Mouse (Mus musculus) limb, embryonic 12.5 days (tissue): ENCODE results near the gene Bbs5. TPM values are rescaled to one million over a fixed set of nuclear protein-coding genes. Genes with fewer than 3 reads are reported as not detected.
A peak's percentile ranks its signal among the peaks of the same experiment; 100 is the strongest.

Source experiments
- ATAC-seq: fragments of 200-750 bp; cut with Nextera tagmentation; 2 replicates; pipeline ENCODE4 v1.8.0; 2017; ENCODE audit warnings: low read depth, moderate TSS enrichment; ENCODE audit not compliant: insufficient number of reproducible peaks, insufficient read depth, low FRiP score, low TSS enrichment
- H3K27ac ChIP-seq: fragments of 300-500 bp; sonication (generic); 2 replicates; pipeline ENCODE4 v1.5.1; 2016; ENCODE audit warnings: mild to moderate bottlenecking, moderate library complexity
- H3K27me3 ChIP-seq: fragments of 300-500 bp; sonication (generic); 2 replicates; pipeline ENCODE4 v1.6.1; 2016; ENCODE audit warnings: mild to moderate bottlenecking, moderate library complexity
- H3K36me3 ChIP-seq: fragments of 300-500 bp; sonication (generic); 2 replicates; pipeline ENCODE4 v1.6.1; 2016; ENCODE audit warnings: mild to moderate bottlenecking, moderate library complexity
- H3K4me1 ChIP-seq: fragments of 300-500 bp; sonication (generic); replicated peaks from 2 replicates; pipeline ENCODE4 v1.6.1; 2016
- H3K4me2 ChIP-seq: fragments of 300-500 bp; sonication (generic); 2 replicates; pipeline ENCODE4 v1.6.1; 2016; ENCODE audit warnings: mild to moderate bottlenecking, moderate library complexity
- H3K4me3 ChIP-seq: fragments of 300-500 bp; sonication (generic); replicated peaks from 2 replicates; pipeline ENCODE4 v1.5.1; 2016; ENCODE audit warnings: mild to moderate bottlenecking
- H3K9ac ChIP-seq: fragments of 300-500 bp; sonication (generic); replicated peaks from 2 replicates; pipeline ENCODE4 v1.6.1; 2016; ENCODE audit warnings: mild to moderate bottlenecking, moderate library complexity
- H3K9me3 ChIP-seq: fragments of 300-500 bp; sonication (generic); 2 replicates; pipeline ENCODE4 v1.6.1; 2016; ENCODE audit warnings: mild to moderate bottlenecking, moderate library complexity
- WGBS: fragments of 180-500 bp; shearing (Covaris S2); methylation state at CpG from one replicate; pipeline ENCODE4 v1.1.7; 2016; 5-methylcytosine and 5-hydroxymethylcytosine counted together
- polyA plus RNA-seq: library from polyadenylated mRNA; unstranded; fragments of >200 nt; fragmentation: Nextera tagmentation; extraction: Ambion mirVana; gene quantifications from 2 replicates; pipeline ENCODE4 v1.2.1, GENCODE M21; 2016

The Bbs5 gene
- 22.4 and 25.6 TPM in 2 replicates for polyA plus RNA-seq

DNA sequence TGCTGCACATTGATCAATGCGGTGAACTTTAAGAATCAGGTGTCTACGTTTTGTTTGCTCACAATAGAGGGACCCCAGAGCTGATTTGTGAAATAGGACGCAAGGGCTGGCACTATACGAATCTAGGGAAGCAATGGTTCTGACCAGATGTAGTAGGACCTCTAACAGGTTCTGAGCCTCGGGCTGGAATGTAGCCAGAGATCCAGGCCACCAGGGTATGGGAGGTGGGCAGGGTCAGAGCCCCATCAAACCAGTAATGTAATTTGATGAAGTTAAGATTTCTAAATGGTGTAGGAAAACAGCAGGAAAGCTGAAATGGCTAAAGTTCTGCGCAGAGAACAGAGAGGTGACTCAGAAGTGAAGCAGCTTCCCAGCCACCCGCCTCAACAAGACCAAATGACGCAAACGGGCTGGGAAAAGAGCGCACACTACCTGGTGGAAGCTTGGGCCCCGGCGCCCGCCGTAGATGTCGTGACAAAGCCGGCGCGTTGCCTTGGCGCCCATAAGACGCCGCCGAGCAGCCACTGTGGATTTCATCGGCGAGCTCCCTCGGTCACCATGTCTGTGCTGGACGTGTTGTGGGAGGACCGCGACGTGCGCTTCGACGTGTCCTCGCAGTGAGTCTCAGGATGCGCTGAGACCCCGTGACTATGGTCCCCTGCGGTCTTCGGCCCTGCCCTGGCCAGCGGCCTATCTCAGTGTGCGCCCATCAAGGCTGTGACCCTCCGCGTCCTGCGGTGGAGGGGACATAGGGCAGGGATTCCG, at the start of gene Bbs5:
Gene Bbs5 (plus strand): TSS at position 446 of the 765 bp plus-strand sequence.
- Histone ChIP-seq H3K36me3 (peaks cover 7% of the 10 kb centered on the region; the same call in 1 of the 2 replicates), H3K4me1 (peaks cover 5% of the 10 kb centered on the region; the same call in 1 of the 2 replicates), H3K4me2 (peak within 1 kb of the TSS; percentile 71), H3K9ac (peak within 1 kb of the TSS; percentile 74), H3K9me3 (no peaks in the 10 kb centered on the region), H3K4me3 (peak within 1 kb of the TSS; percentile 79), H3K27me3 (no peaks in the 10 kb centered on the region), H3K27ac (0 out of 2 replicates have a peak within 1 kb of the TSS, but pooled peaks have one; percentile 41)
- 4% methylated on average over 43 of the region's 43 CpGs for WGBS
- ATAC-seq = peak; percentile 95

DNA sequence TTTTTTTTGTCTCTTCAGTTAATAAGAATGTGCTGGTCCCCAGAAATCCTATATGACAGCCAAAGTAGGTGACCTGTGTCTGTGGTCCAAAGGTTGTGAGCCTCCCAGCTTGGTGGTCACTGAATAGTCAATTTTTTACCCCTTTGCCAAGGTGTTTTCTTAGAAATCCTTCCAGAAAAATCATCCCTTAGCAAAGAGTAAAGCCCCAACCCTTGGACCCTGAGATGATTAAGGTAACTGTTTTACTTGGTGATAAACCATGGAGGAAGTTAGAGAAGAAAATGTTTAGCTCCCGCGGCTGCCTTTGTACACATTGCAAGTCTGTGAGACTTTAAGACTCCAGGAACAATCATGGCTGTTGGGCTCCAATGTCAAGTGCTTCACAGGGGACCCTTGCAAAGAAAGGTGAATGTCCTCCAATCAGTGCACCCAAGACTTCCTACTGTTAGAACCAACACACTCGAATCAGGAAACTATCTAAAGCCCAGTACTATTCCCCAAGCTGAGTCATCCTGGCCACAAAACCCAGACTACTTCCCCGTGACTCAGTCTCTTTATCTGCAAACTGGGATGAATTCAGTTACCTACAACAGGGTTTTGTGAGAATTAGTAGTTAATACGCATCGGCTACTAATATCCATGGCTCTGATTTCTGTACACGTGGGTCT, 43.1 kb upstream of the Bbs5 start:
- Histone ChIP-seq H3K27me3 (no peaks in the 10 kb centered on the region), H3K4me2 (no peak overlapping the region), H3K4me1 (no peaks in the 10 kb centered on the region), H3K36me3 (no peaks in the 10 kb centered on the region), H3K4me3 (no peak overlapping the region), H3K27ac (no peak overlapping the region), H3K9ac (no peak overlapping the region), H3K9me3 (no peaks in the 10 kb centered on the region)
- 90% methylated on average over 7 of the region's 7 CpGs for WGBS
- no peak for ATAC-seq

DNA sequence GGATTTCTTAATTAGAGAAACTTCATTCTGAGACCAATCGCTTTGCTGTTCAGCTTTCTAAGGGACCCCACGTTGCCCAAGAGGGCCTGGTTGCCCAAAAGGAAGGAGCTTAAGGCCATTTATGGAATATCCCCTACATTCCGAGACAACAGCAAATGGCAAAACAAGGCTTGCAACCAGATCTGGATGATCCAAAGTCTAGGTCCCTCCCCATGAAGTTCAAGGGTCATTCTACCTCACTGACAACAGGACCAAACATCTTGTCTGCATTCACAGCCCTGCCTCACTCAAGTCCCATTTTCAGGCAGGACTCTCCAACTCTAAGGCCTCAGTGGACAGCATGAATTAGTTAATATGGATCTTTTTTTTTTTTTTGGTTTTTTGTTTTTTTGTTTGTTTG, 40.4 kb upstream of the Bbs5 start:
- no peak overlapping the region for H3K4me3 ChIP-seq
- no peaks in the 10 kb centered on the region for H3K36me3 ChIP-seq
- H3K27ac ChIP-seq = no peak overlapping the region
- no peak for ATAC-seq
- H3K27me3 ChIP-seq = 0 out of 2 replicates have a peak, but pooled peaks cover 3% of the 10 kb centered on the region
- no peaks in the 10 kb centered on the region for H3K4me1 ChIP-seq
- no peaks in the 10 kb centered on the region for H3K9me3 ChIP-seq
- H3K4me2 ChIP-seq = no peak overlapping the region
- no peak overlapping the region for H3K9ac ChIP-seq
- 90% methylated on average over 3 of the region's 3 CpGs for WGBS

DNA sequence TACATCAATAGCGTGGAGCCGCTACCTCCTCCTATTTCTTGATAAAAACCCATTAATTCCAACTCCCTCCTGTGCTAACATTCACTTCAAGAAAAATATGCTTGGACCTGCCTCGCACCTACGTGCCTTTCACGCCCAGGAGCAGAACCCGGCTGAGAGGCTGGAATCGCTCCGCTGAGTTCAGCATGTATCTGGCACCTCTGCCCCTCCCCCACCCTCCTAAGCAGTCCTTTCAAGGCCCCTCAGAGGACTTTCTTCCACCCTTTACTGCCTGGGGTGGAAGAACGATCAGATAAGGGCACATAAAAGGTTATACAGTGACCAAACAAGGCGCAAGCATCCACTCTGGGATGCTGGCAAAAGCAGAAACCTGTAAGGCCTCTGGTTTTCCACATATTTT, 34.7 kb upstream of the Bbs5 start:
- no peak for ATAC-seq
- H3K4me3 ChIP-seq = no peak overlapping the region
- peak overlapping the region; percentile 39 for H3K4me2 ChIP-seq
- no peak overlapping the region for H3K27ac ChIP-seq
- no peaks in the 10 kb centered on the region for H3K36me3 ChIP-seq
- 7% methylated on average over 10 of the region's 10 CpGs for WGBS
- H3K9ac ChIP-seq = 0 out of 2 replicates have a peak overlapping the region, but pooled peaks have one; percentile 18
- peaks cover 5% of the 10 kb centered on the region for H3K4me1 ChIP-seq
- H3K27me3 ChIP-seq = peaks cover 8% of the 10 kb centered on the region; the same call in 1 of the 2 replicates
- H3K9me3 ChIP-seq = no peaks in the 10 kb centered on the region

DNA sequence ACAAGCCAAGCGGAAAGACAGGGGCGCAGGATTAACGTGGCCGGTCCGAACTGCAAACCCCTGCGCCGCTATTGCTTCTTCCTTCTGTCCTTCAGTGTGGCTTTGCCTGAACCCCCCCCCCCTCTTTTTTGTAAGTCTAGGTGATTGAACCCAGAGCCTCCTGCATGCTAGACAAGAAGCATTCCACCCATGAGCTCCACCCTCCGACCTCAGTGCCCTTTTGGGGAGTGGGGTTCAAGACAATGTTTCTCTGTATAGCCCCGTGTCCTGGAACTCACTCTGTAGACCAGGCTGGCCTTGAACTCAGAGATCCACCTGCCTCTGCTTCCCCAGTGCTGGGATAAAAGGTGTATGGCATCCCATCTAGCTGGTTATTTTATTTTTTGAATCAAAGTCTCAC, 34.3 kb upstream of the Bbs5 start:
- H3K36me3 ChIP-seq = no peaks in the 10 kb centered on the region
- H3K27me3 ChIP-seq = peaks cover 8% of the 10 kb centered on the region; the same call in 1 of the 2 replicates
- ATAC-seq = no peak
- H3K9me3 ChIP-seq = no peaks in the 10 kb centered on the region
- H3K4me1 ChIP-seq = peaks cover 5% of the 10 kb centered on the region
- no peak overlapping the region for H3K9ac ChIP-seq
- peak overlapping the region; percentile 39; the same call in 1 of the 2 replicates for H3K4me2 ChIP-seq
- WGBS = 29% methylated on average over 9 of the region's 9 CpGs
- no peak overlapping the region for H3K4me3 ChIP-seq
- H3K27ac ChIP-seq = no peak overlapping the region

DNA sequence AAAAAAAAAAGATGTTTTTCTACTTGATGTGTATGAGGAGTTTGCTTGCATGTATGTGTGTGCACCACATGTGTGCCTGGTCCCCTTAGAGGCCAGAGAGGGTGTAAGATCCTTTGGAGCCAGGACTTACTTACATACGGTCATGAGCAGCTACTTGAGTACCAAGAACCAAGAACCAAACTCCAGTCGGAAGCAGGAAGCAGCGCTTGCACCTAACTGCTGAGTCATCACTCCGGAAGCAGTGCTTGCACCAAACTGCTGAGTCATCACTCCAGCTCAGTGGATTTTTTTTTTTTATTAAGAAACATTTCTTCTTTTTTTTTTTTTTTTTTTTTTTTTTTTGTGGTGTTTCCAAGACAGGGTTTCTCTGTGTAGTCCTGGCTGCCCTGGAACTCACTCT, 33.7 kb upstream of the Bbs5 start:
- WGBS = 82% methylated on average over 4 of the region's 4 CpGs
- H3K4me1 ChIP-seq = peaks cover 5% of the 10 kb centered on the region
- no peak for ATAC-seq
- no peak overlapping the region for H3K9ac ChIP-seq
- no peak overlapping the region for H3K4me2 ChIP-seq
- H3K27me3 ChIP-seq = peaks cover 8% of the 10 kb centered on the region; the same call in 1 of the 2 replicates
- no peak overlapping the region for H3K27ac ChIP-seq
- no peak overlapping the region for H3K4me3 ChIP-seq
- H3K36me3 ChIP-seq = no peaks in the 10 kb centered on the region
- H3K9me3 ChIP-seq = no peaks in the 10 kb centered on the region

DNA sequence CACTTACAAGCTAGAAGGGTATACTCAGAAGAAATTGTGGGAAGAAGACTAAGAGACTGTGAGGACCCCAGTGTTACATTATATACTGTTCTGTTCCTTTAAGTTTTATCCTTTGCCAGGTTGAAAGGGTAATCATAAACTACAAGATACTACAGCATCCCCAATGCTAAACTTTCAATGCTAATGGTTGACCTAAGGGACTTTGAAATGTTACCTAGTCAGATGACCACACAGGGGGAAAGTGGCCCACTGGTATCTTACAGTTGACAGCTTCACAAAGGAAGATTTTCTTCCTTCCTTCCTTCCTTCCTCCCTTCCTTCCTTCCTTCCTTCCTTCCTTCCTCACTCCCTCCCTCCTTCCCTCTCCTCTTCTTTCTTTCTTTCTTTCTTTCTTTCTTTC, 28.6 kb upstream of the Bbs5 start:
- no peaks in the 10 kb centered on the region for H3K36me3 ChIP-seq
- H3K4me3 ChIP-seq = no peak overlapping the region
- no peak overlapping the region for H3K9ac ChIP-seq
- no peaks in the 10 kb centered on the region for H3K9me3 ChIP-seq
- no peaks in the 10 kb centered on the region for H3K4me1 ChIP-seq
- ATAC-seq = no peak
- no peak overlapping the region for H3K27ac ChIP-seq
- no peaks in the 10 kb centered on the region for H3K27me3 ChIP-seq
- H3K4me2 ChIP-seq = no peak overlapping the region

DNA sequence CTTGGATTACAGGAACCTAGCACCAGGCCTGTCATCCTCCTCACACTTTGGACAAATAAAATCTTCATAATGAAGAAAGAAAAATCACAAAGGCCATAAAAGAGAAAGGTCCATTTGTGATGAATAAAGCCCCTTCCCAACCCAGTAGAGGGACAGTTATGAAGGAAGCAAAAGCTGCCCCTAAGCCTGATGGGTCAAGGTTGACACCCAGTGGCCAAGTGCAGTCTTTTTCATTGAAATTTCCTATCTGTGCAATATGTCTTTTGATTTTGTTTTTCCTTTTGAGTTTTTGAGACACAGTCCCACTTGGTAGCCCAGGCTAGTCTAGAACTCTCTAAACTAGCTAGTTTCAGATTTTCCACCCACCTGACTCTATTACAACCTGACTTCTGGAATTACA, 27.7 kb upstream of the Bbs5 start:
- no peak overlapping the region for H3K4me3 ChIP-seq
- H3K9ac ChIP-seq = no peak overlapping the region
- no peaks in the 10 kb centered on the region for H3K9me3 ChIP-seq
- no peaks in the 10 kb centered on the region for H3K27me3 ChIP-seq
- no peaks in the 10 kb centered on the region for H3K4me1 ChIP-seq
- H3K4me2 ChIP-seq = no peak overlapping the region
- H3K36me3 ChIP-seq = no peaks in the 10 kb centered on the region
- no peak for ATAC-seq
- H3K27ac ChIP-seq = no peak overlapping the region

DNA sequence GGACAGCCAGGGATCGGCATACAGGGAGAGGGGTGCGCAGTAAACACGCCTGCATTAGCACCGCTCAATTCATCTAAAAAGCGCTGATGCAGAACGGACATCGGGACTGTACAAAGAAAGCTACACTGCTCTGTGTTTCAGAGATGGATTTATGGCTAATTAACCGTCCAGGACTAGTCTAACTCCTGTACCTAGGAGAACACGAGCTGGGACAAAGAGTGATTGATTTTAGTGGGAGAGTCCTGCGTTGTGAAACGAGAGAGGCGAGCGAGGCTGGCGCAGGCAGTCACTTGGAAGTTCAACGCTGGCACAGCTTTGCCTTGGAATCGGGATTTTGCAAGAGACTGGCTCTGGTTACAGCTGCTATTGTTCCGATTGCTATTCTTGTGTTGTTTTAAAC, 17.8 kb upstream of the Bbs5 start:
- 66% methylated on average over 17 of the region's 17 CpGs for WGBS
- ATAC-seq = no peak
- no peaks in the 10 kb centered on the region for H3K9me3 ChIP-seq
- H3K4me2 ChIP-seq = no peak overlapping the region
- H3K4me3 ChIP-seq = no peak overlapping the region
- H3K36me3 ChIP-seq = no peaks in the 10 kb centered on the region
- no peak overlapping the region for H3K9ac ChIP-seq
- no peak overlapping the region for H3K27ac ChIP-seq
- H3K27me3 ChIP-seq = no peaks in the 10 kb centered on the region; the same call in 1 of the 2 replicates
- no peaks in the 10 kb centered on the region for H3K4me1 ChIP-seq

DNA sequence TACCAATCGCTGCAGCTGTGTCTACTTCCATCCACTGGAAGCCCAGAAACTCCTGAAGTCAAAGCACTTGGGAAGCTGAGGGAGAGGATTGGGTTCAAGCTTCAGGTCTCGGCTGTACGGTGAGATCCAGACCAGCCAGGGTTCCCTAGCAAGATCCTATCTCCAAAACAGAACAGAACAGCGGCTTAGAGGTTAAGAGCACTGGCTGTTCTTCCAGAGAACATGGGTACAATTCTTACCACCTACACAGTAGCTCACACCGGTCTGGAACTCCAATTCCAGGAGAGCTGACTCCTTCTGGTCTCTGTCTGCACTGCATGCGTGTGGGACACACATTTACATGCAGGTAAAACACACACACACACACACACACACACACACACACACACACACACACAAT, 17.1 kb upstream of the Bbs5 start:
- ATAC-seq = no peak
- 88% methylated on average over 6 of the region's 6 CpGs for WGBS

DNA sequence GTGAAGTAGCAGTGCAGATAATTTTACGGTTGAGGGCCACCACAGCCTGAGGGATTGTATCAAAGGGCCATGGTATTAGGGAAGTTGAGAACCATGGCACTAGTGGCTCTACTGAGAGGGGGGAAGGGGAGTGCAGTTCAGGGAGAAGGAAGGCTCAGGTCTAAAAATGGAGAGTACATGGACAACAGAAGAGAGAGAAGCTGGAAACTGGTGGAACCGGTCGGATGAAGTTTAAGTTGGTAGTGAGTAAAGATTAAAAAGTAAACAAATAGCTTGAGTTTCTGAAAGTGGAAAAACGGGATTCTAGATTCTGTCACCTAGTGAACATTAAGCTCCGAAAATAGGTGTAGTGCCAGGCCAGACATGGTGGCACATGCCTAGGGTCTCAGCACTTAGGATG, 16.2 kb upstream of the Bbs5 start:
- H3K4me2 ChIP-seq = no peak overlapping the region
- no peaks in the 10 kb centered on the region for H3K36me3 ChIP-seq
- no peaks in the 10 kb centered on the region for H3K4me1 ChIP-seq
- no peak overlapping the region for H3K9ac ChIP-seq
- H3K27ac ChIP-seq = no peak overlapping the region
- no peaks in the 10 kb centered on the region for H3K9me3 ChIP-seq
- no peak overlapping the region for H3K4me3 ChIP-seq
- no peak for ATAC-seq
- no peaks in the 10 kb centered on the region; the same call in 1 of the 2 replicates for H3K27me3 ChIP-seq
- WGBS = 90% methylated on average over 5 of the region's 5 CpGs

More for the DNA sequence above, 17.1 kb upstream of the Bbs5 start:
- Histone ChIP-seq H3K9ac (no peak overlapping the region), H3K4me1 (no peaks in the 10 kb centered on the region), H3K36me3 (no peaks in the 10 kb centered on the region), H3K4me3 (no peak overlapping the region), H3K4me2 (no peak overlapping the region), H3K27me3 (no peaks in the 10 kb centered on the region; the same call in 1 of the 2 replicates), H3K9me3 (no peaks in the 10 kb centered on the region), H3K27ac (no peak overlapping the region)
